Mouse (Mus musculus): ENCODE measurements around the gene Dhh.

DNA sequence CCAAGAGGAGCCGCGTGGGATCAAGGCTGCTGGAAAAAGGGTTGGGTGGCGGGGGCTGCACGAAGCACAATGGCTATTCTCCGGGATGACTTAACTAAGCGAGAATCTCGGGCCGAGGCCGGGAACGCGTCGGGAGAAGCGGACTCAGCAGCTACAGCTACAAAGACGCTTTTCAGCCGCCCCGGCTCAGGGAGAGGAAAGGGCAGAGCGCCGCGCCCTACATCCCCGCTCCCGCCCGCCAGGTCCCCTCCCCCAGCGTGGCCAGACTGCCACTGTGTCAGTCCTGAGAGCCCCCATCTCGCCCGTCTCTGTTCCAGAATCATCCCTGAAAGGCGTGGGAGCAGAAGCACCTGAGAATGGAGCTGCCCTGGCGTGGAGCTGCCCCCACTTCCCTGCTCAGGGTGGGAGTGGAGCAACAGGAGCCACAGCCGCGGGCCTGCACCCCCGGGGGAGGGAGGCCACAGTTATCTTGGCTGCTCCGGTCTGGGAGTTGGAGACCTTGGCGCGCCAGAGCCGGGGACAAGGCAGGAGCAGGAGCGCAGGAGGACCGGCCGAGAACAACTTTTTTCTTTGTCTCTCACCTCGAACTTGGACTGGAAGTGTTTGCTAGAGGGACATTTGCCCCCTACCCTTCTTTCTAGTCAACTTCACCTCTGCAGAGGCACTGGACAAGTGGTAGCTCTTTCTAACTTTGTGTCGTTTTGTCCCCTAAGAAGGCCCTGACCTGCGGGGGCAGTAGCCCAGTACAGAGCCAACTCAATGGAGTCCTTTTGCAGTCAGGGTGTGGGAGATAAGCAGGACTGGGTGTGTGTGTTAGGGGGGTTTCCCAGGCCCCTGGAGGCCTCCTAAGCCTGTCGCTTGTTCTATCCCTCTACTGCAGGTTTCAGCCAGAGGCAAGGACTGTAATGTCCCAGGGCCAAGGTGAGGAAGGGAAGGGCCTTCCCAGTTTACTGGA is 2.4 kb downstream of the Dhh start:
- TF ChIP-seq POLR2A (IDR thresholded peaks at IDR 0.05; ENCODE audit: borderline replicate concordance, insufficient read depth, low read length) (no peak), CTCF (IDR thresholded peaks at IDR 0.05; ENCODE audit: borderline replicate concordance, insufficient read depth, low read depth, low read length) (no peak)
